ENCODE assay signal across 11 mouse cellular contexts in genomic region chr3:98084061-98084655, GRCm38 (mm10).
DNase-seq lines count a peak whose midpoint lies in the region; ATAC-seq and TF ChIP-seq lines count a peak whose summit lies in the region.
"Had no signal": no experiment of that assay in that cellular context is flagged by ENCODE, and none has a peak within 500 bp of the region (broad histone marks: within the 10 kb centered on the region; RNA-seq: fewer than 3 reads in every experiment).

No protein-coding gene starts in this region.

- WGBS in forebrain, postnatal 0 days = 68% methylated on average over 8 of the region's 8 CpGs
- WGBS in forebrain, embryonic 15.5 days = 70% methylated on average over 8 of the region's 8 CpGs
- WGBS in thymus, adult 2 months = 23% methylated on average over 8 of the region's 8 CpGs
- WGBS in limb, embryonic 15.5 days = 50% methylated on average over 8 of the region's 8 CpGs
- 62% methylated on average over 8 of the region's 8 CpGs for WGBS in kidney, embryonic 16.5 days

- no peak overlapping the region for H3K4me3 ChIP-seq in forebrain, postnatal 0 days (ENCODE audit: low read depth, low read length)
- H3K4me3 ChIP-seq in forebrain, embryonic 15.5 days = no peak overlapping the region
- H3K4me3 ChIP-seq in thymus, adult 2 months (ENCODE audit: control insufficient read depth, insufficient read depth, low read length) = no peak overlapping the region
- no peak overlapping the region for H3K4me3 ChIP-seq in limb, embryonic 15.5 days
- no peak overlapping the region for H3K4me3 ChIP-seq in kidney, embryonic 16.5 days (ENCODE audit: low read length)
- H3K4me3 ChIP-seq: heart, embryonic 12.5 days; lung, embryonic 15.5 days had no signal

- ATAC-seq in forebrain, postnatal 0 days = peak; percentile 18; the same call in 1 of the 2 replicates
- ATAC-seq in forebrain, embryonic 15.5 days (replicated peaks) = no peak
- ATAC-seq in limb, embryonic 15.5 days (ENCODE audit: insufficient number of reproducible peaks, low FRiP score, low TSS enrichment, low read depth) = no peak
- no peak for ATAC-seq in kidney, embryonic 16.5 days (ENCODE audit: low FRiP score, low TSS enrichment)

- no peak for DNase-seq in forebrain, postnatal 0 days
- DNase-seq in thymus, adult 2 months = peak; percentile 21
- DNase-seq in thymus, postnatal 10 days (ENCODE audit: low spot score in 2 of 2) = no peak
- DNase-seq in thymus, postnatal 36 days = peak; percentile 14 to 25
- DNase-seq in cerebellum, adult 18-20 months = no peak
- DNase-seq: cerebellum, postnatal 10 days had no signal

- H3K4me1 ChIP-seq in forebrain, postnatal 0 days (ENCODE audit: insufficient read depth) = no peaks in the 10 kb centered on the region
- peaks cover 9% of the 10 kb centered on the region; the same call in 1 of the 2 replicates for H3K4me1 ChIP-seq in forebrain, embryonic 15.5 days
- H3K4me1 ChIP-seq in thymus, adult 2 months (replicated peaks; ENCODE audit: control insufficient read depth, insufficient read depth, low read length) = peaks cover 8% of the 10 kb centered on the region
- peaks cover 52% of the 10 kb centered on the region for H3K4me1 ChIP-seq in limb, embryonic 15.5 days
- H3K4me1 ChIP-seq in kidney, embryonic 16.5 days (ENCODE audit: insufficient read depth, low read length) = peaks cover 38% of the 10 kb centered on the region

- no peaks in the 10 kb centered on the region for H3K36me3 ChIP-seq in forebrain, postnatal 0 days (ENCODE audit: insufficient read depth)
- no peaks in the 10 kb centered on the region for H3K36me3 ChIP-seq in forebrain, embryonic 15.5 days
- 0 out of 2 replicates have a peak, but pooled peaks cover 3% of the 10 kb centered on the region for H3K36me3 ChIP-seq in thymus, adult 2 months (ENCODE audit: control insufficient read depth, insufficient read depth, low read length)
- peaks cover 25% of the 10 kb centered on the region for H3K36me3 ChIP-seq in limb, embryonic 15.5 days
- H3K36me3 ChIP-seq in kidney, embryonic 16.5 days (ENCODE audit: insufficient read depth, low read length) = peaks cover 25% of the 10 kb centered on the region

- no peak for TF ChIP-seq POLR2A in thymus, adult 2 months (IDR thresholded peaks at IDR 0.05; ENCODE audit: control insufficient read depth, extremely low read depth, insufficient read depth, low read length, poor library complexity)

- H3K4me2 ChIP-seq in forebrain, postnatal 0 days (ENCODE audit: low read depth) = no peak overlapping the region
- no peak overlapping the region for H3K4me2 ChIP-seq in forebrain, embryonic 15.5 days (replicated peaks)
- H3K4me2 ChIP-seq in limb, embryonic 15.5 days = no peak overlapping the region
- H3K4me2 ChIP-seq in kidney, embryonic 16.5 days (replicated peaks; ENCODE audit: low read depth, low read length) = no peak overlapping the region
- H3K4me2 ChIP-seq: heart, embryonic 12.5 days; lung, embryonic 15.5 days had no signal

- no peak overlapping the region for H3K27ac ChIP-seq in forebrain, postnatal 0 days (ENCODE audit: low read depth, low read length)
- no peak overlapping the region for H3K27ac ChIP-seq in forebrain, embryonic 15.5 days (replicated peaks)
- no peak overlapping the region for H3K27ac ChIP-seq in thymus, adult 2 months (ENCODE audit: control insufficient read depth, insufficient read depth, low read length)
- H3K27ac ChIP-seq in limb, embryonic 15.5 days = peak overlapping the region; percentile 43; the same call in 1 of the 2 replicates
- H3K27ac ChIP-seq in kidney, embryonic 16.5 days (ENCODE audit: low read length) = no peak overlapping the region
- H3K27ac ChIP-seq: lung, embryonic 15.5 days had no signal

- H3K27me3 ChIP-seq in forebrain, postnatal 0 days (ENCODE audit: insufficient read depth, low read length) = no peaks in the 10 kb centered on the region
- H3K27me3 ChIP-seq in forebrain, embryonic 15.5 days = no peaks in the 10 kb centered on the region
- no peaks in the 10 kb centered on the region for H3K27me3 ChIP-seq in thymus, adult 2 months (ENCODE audit: control insufficient read depth, insufficient read depth, low read length)
- H3K27me3 ChIP-seq in limb, embryonic 15.5 days = no peaks in the 10 kb centered on the region
- no peaks in the 10 kb centered on the region for H3K27me3 ChIP-seq in kidney, embryonic 16.5 days (ENCODE audit: insufficient read depth, low read length)
- H3K27me3 ChIP-seq: heart, embryonic 12.5 days; lung, embryonic 15.5 days had no signal

- no peak overlapping the region for H3K9ac ChIP-seq in forebrain, postnatal 0 days
- no peak overlapping the region for H3K9ac ChIP-seq in forebrain, embryonic 15.5 days (replicated peaks)
- H3K9ac ChIP-seq in limb, embryonic 15.5 days = no peak overlapping the region
- H3K9ac ChIP-seq in kidney, embryonic 16.5 days (replicated peaks; ENCODE audit: low read length) = no peak overlapping the region
- H3K9ac ChIP-seq: heart, embryonic 12.5 days; lung, embryonic 15.5 days had no signal

- no peak for TF ChIP-seq CTCF in forebrain, postnatal 0 days (IDR thresholded peaks at IDR 0.05; ENCODE audit: low read depth)
- TF ChIP-seq CTCF in thymus, adult 2 months (IDR thresholded peaks at IDR 0.05; ENCODE audit: borderline replicate concordance, control insufficient read depth, extremely low read depth, insufficient read depth, low read length, poor library complexity) = no peak

- H3K9me3 ChIP-seq in forebrain, postnatal 0 days (ENCODE audit: low read length) = no peaks in the 10 kb centered on the region
- no peaks in the 10 kb centered on the region for H3K9me3 ChIP-seq in forebrain, embryonic 15.5 days
- H3K9me3 ChIP-seq in limb, embryonic 15.5 days = no peaks in the 10 kb centered on the region
- H3K9me3 ChIP-seq in kidney, embryonic 16.5 days (ENCODE audit: low read length) = no peaks in the 10 kb centered on the region
- H3K9me3 ChIP-seq: heart, embryonic 12.5 days; lung, embryonic 15.5 days had no signal

Comparison
In these comparisons a context has a peak if more than half of its experiments do, and no peak if none do; other contexts are left out.
1. DNase-seq: peak in thymus, adult 2 months (single experiment) and thymus, postnatal 36 days (2 of 2); none in forebrain, postnatal 0 days (single experiment), thymus, postnatal 10 days (0 of 2) and cerebellum, adult 18-20 months (0 of 2).